Mouse (Mus musculus): ENCODE measurements around the gene Depdc7. TPM values are rescaled to one million over a fixed set of nuclear protein-coding genes. Genes with fewer than 3 reads are reported as not detected.

The Depdc7 gene
- polyA plus RNA-seq, 1 experiment from 2014 or later = 9.1 TPM

- WGBS = 41% methylated on average over 15 of the region's 15 CpGs
- H3K9me3 ChIP-seq = no peaks in the 10 kb centered on the region
- H3K9ac ChIP-seq = no peak overlapping the region
- H3K27ac ChIP-seq = no peak overlapping the region
- peaks cover 23% of the 10 kb centered on the region for H3K4me1 ChIP-seq
- H3K4me3 ChIP-seq = no peak overlapping the region
- no peaks in the 10 kb centered on the region for H3K36me3 ChIP-seq
- no peak overlapping the region for H3K4me2 ChIP-seq
- ATAC-seq (ENCODE audit: borderline replicate concordance, extremely low read depth, low FRiP score, low TSS enrichment) = no peak
- peaks cover 3% of the 10 kb centered on the region; the same call in 1 of the 2 replicates for H3K27me3 ChIP-seq
Measured at GRCm38 (mm10) chr2:104714254-104714691, 28.4 kb downstream of the Depdc7 start.

DNA sequence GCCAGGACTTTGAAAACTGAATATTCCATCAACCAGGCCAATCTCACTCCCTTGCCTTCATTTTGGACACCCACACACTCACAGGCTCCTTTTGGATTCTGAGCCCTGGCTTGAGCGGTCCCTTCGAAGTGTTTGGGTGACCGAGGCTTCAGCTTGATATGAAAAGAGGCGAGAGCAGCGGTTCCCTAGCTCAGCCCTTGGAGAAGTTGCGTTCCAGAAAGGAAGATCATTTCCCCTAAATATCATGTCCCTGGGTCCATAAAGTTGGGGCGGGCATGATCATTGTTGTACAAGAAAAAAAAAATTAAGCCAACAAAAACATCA lies 30.2 kb downstream of the Depdc7 start:
- WGBS = under 1% methylated on average over 7 of the region's 7 CpGs

GRCm38 (mm10) chr2:104711585-104712485 lies 30.8 kb downstream of the Depdc7 start, which contains the start of gene Tcp11l1:
Gene Tcp11l1 (minus strand): TSS chr2:104712169.
- Histone ChIP-seq H3K4me2 (peak within 1 kb of the TSS; percentile 82), H3K9ac (peak within 1 kb of the TSS; percentile 77), H3K4me1 (peaks cover 23% of the 10 kb centered on the region), H3K9me3 (no peaks in the 10 kb centered on the region), H3K27me3 (peaks cover 3% of the 10 kb centered on the region; the same call in 1 of the 2 replicates), H3K36me3 (no peaks in the 10 kb centered on the region), H3K4me3 (peak within 1 kb of the TSS; percentile 89), H3K27ac (peak within 1 kb of the TSS; percentile 69)
- peak; percentile 91 for ATAC-seq (ENCODE audit: borderline replicate concordance, extremely low read depth, low FRiP score, low TSS enrichment)
- 1% methylated on average over 98 of the region's 99 CpGs for WGBS

More for the DNA sequence above, 30.2 kb downstream of the Depdc7 start:
- peak; percentile 45; the same call in 1 of the 2 replicates for ATAC-seq (ENCODE audit: borderline replicate concordance, extremely low read depth, low FRiP score, low TSS enrichment)
- H3K4me2 ChIP-seq = peak overlapping the region; percentile 82
- H3K4me1 ChIP-seq = peaks cover 23% of the 10 kb centered on the region
- H3K36me3 ChIP-seq = no peaks in the 10 kb centered on the region
- H3K9me3 ChIP-seq = no peaks in the 10 kb centered on the region
- peak overlapping the region; percentile 69; the same call in 1 of the 2 replicates for H3K27ac ChIP-seq
- peak overlapping the region; percentile 89 for H3K4me3 ChIP-seq
- H3K27me3 ChIP-seq = peaks cover 3% of the 10 kb centered on the region; the same call in 1 of the 2 replicates
- peak overlapping the region; percentile 77 for H3K9ac ChIP-seq

GRCm38 (mm10) chr2:104710670-104711370 lies 31.9 kb downstream of the Depdc7 start:
- H3K4me3 ChIP-seq = peak overlapping the region; percentile 89
- 0 out of 2 replicates have a peak, but pooled peaks cover 2% of the 10 kb centered on the region for H3K36me3 ChIP-seq
- no peak overlapping the region for H3K27ac ChIP-seq
- no peak for ATAC-seq (ENCODE audit: borderline replicate concordance, extremely low read depth, low FRiP score, low TSS enrichment)
- WGBS = 23% methylated on average over 6 of the region's 6 CpGs
- no peaks in the 10 kb centered on the region for H3K9me3 ChIP-seq
- H3K27me3 ChIP-seq = peaks cover 3% of the 10 kb centered on the region; the same call in 1 of the 2 replicates
- no peak overlapping the region for H3K9ac ChIP-seq
- H3K4me1 ChIP-seq = peaks cover 23% of the 10 kb centered on the region
- H3K4me2 ChIP-seq = peak overlapping the region; percentile 82

DNA sequence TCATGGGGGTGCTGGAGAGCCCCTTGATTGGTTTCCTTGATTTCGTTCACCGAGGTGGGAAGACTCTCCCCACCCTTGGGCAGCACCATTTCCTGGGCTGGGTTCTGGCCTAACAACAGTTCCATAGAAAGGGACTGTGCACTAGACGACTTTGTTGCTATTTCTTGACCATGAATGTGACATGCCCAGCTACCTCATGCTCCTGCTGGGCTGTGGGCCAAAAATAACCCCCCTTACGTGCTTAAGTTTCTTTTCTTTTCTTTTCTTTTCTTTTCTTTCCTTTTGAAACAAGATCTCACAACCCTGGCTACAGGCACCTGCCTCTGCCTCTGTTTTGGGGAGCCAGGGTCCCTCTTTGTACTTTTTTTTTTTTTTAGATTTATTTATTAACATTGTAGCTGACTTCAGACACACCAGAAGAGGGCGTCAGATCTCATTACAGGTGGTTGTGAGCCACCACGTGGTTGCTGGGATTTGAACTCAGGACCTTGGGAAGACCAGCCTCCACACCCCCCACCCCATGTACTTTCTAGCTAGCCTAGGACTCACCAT lies 32.8 kb downstream of the Depdc7 start:
- no peaks in the 10 kb centered on the region for H3K9me3 ChIP-seq
- H3K36me3 ChIP-seq = 0 out of 2 replicates have a peak, but pooled peaks cover 3% of the 10 kb centered on the region
- H3K4me2 ChIP-seq = no peak overlapping the region
- no peak overlapping the region for H3K27ac ChIP-seq
- ATAC-seq (ENCODE audit: borderline replicate concordance, extremely low read depth, low FRiP score, low TSS enrichment) = no peak
- peaks cover 23% of the 10 kb centered on the region for H3K4me1 ChIP-seq
- peaks cover 3% of the 10 kb centered on the region; the same call in 1 of the 2 replicates for H3K27me3 ChIP-seq
- H3K4me3 ChIP-seq = no peak overlapping the region
- WGBS = 58% methylated on average over 6 of the region's 6 CpGs
- H3K9ac ChIP-seq = no peak overlapping the region

GRCm38 (mm10) chr2:104704355-104704754 lies 38.3 kb downstream of the Depdc7 start:
- H3K4me3 ChIP-seq = no peak overlapping the region
- ATAC-seq (ENCODE audit: borderline replicate concordance, extremely low read depth, low FRiP score, low TSS enrichment) = no peak
- H3K4me1 ChIP-seq = no peaks in the 10 kb centered on the region
- no peak overlapping the region for H3K4me2 ChIP-seq
- H3K27me3 ChIP-seq = no peaks in the 10 kb centered on the region
- no peak overlapping the region for H3K9ac ChIP-seq
- WGBS = 53% methylated on average over 3 of the region's 3 CpGs
- H3K27ac ChIP-seq = no peak overlapping the region
- 0 out of 2 replicates have a peak, but pooled peaks cover 3% of the 10 kb centered on the region for H3K36me3 ChIP-seq
- H3K9me3 ChIP-seq = no peaks in the 10 kb centered on the region

GRCm38 (mm10) chr2:104703158-104703557 lies 39.5 kb downstream of the Depdc7 start:
- Histone ChIP-seq H3K4me3 (no peak overlapping the region), H3K4me1 (no peaks in the 10 kb centered on the region), H3K9me3 (no peaks in the 10 kb centered on the region), H3K36me3 (0 out of 2 replicates have a peak, but pooled peaks cover 3% of the 10 kb centered on the region), H3K27me3 (no peaks in the 10 kb centered on the region), H3K4me2 (no peak overlapping the region), H3K27ac (no peak overlapping the region), H3K9ac (no peak overlapping the region)
- ATAC-seq (ENCODE audit: borderline replicate concordance, extremely low read depth, low FRiP score, low TSS enrichment) = no peak
- 80% methylated on average over 3 of the region's 3 CpGs for WGBS

DNA sequence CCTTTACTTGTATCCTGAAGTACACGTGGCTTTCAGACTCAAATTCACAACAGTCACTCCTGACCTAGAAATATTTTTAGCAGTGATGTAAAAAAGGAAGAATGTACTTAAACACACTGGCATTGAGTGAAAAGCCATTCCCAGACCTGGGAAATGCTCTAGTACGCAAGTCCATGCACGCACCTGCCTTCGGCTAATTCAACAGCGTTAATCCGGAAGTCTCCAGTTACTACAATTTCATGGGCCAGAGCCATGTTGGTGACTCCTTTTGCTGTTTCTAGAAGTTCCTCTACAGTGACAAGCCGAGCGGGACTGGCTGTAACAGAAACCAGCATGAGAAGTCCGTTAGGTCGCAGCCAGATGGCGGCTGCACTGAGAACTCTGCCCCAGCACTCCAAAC lies 43.0 kb downstream of the Depdc7 start:
- no peaks in the 10 kb centered on the region for H3K4me1 ChIP-seq
- no peak overlapping the region for H3K4me2 ChIP-seq
- H3K9ac ChIP-seq = no peak overlapping the region
- 81% methylated on average over 11 of the region's 11 CpGs for WGBS
- no peak for ATAC-seq (ENCODE audit: borderline replicate concordance, extremely low read depth, low FRiP score, low TSS enrichment)
- H3K27me3 ChIP-seq = no peaks in the 10 kb centered on the region
- H3K36me3 ChIP-seq = no peaks in the 10 kb centered on the region
- H3K9me3 ChIP-seq = no peaks in the 10 kb centered on the region
- H3K27ac ChIP-seq = no peak overlapping the region
- H3K4me3 ChIP-seq = no peak overlapping the region

DNA sequence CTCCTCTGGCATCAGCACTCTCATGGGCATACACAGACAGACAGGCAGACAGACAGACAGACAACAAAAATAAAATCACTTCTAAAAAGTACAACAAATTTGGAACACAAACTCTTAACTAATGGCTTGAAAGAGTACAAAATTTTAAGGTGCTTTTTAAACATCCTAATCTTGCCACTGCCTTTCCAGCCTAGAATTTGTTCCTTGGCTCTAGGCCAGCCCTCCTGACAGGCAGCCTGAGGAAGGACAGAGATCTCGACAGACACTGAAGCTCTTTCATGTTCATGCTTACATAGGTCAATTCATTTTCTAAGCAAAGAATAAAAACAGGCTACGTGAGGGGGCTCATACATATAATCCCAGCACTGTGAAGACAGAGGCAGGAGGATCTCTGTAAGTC lies 50.1 kb downstream of the Depdc7 start:
- Histone ChIP-seq H3K4me2 (no peak overlapping the region), H3K4me1 (no peaks in the 10 kb centered on the region), H3K9ac (no peak overlapping the region), H3K9me3 (no peaks in the 10 kb centered on the region), H3K4me3 (no peak overlapping the region), H3K27ac (no peak overlapping the region), H3K27me3 (no peaks in the 10 kb centered on the region), H3K36me3 (no peaks in the 10 kb centered on the region)
- no peak for ATAC-seq (ENCODE audit: borderline replicate concordance, extremely low read depth, low FRiP score, low TSS enrichment)
- 35% methylated on average over 2 of the region's 2 CpGs for WGBS

GRCm38 (mm10) chr2:104690720-104691119 lies 52.0 kb downstream of the Depdc7 start:
- 69% methylated on average over 4 of the region's 4 CpGs for WGBS
- H3K9me3 ChIP-seq = no peaks in the 10 kb centered on the region
- ATAC-seq (ENCODE audit: borderline replicate concordance, extremely low read depth, low FRiP score, low TSS enrichment) = no peak
- H3K27ac ChIP-seq = no peak overlapping the region
- no peak overlapping the region for H3K4me2 ChIP-seq
- no peaks in the 10 kb centered on the region for H3K27me3 ChIP-seq
- no peaks in the 10 kb centered on the region for H3K36me3 ChIP-seq
- H3K4me1 ChIP-seq = no peaks in the 10 kb centered on the region
- no peak overlapping the region for H3K4me3 ChIP-seq
- H3K9ac ChIP-seq = no peak overlapping the region

DNA sequence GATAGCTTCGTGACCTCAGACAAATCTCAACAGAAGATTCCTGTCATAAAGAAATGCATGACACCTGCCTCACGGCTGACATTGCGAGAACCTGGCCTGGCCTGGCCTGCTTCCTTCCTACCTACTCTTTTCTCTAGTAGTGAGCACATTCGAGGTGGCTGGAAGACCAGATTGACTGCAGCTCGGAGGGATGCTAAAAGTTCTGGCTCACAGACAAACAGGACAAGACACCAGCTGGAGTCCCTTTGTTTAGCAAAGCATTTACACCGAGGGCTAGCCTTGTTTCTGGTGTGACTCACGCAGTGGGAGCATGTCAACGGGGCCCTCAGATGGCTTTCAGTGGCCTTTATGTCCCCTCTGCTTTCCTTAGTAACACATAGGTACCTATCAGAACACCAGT lies 54.0 kb downstream of the Depdc7 start:
- Histone ChIP-seq H3K4me1 (no peaks in the 10 kb centered on the region), H3K9ac (no peak overlapping the region), H3K27me3 (no peaks in the 10 kb centered on the region), H3K4me3 (no peak overlapping the region), H3K9me3 (no peaks in the 10 kb centered on the region), H3K4me2 (no peak overlapping the region), H3K27ac (no peak overlapping the region), H3K36me3 (no peaks in the 10 kb centered on the region)
- 71% methylated on average over 8 of the region's 8 CpGs for WGBS
- no peak for ATAC-seq (ENCODE audit: borderline replicate concordance, extremely low read depth, low FRiP score, low TSS enrichment)

Data from lung, embryonic 15.5 days (tissue).